Mouse (Mus musculus) midbrain, embryonic 15.5 days (tissue): ENCODE results near the gene Map1b. TPM values are rescaled to one million over a fixed set of nuclear protein-coding genes. Genes with fewer than 3 reads are reported as not detected.
A peak's percentile ranks its signal among the peaks of the same experiment; 100 is the strongest.

ENCODE experiments used
- ATAC-seq: fragments of 200-750 bp; cut with Nextera tagmentation; replicated peaks from 2 replicates; pipeline ENCODE4 v1.8.0; 2017; ENCODE audit warnings: moderate TSS enrichment
- H3K27ac ChIP-seq: fragments of 300-500 bp; sonication (generic); 2 replicates; pipeline ENCODE4 v1.5.1; 2015; ENCODE audit warnings: mild to moderate bottlenecking, inconsistent platforms
- H3K27me3 ChIP-seq: fragments of 300-500 bp; sonication (generic); replicated peaks from 2 replicates; pipeline ENCODE4 v1.6.1; 2015; ENCODE audit warnings: inconsistent platforms
- H3K36me3 ChIP-seq: fragments of 300-500 bp; sonication (generic); replicated peaks from 2 replicates; pipeline ENCODE4 v1.6.1; 2015; ENCODE audit warnings: inconsistent platforms
- H3K4me1 ChIP-seq: fragments of 300-500 bp; sonication (generic); 2 replicates; pipeline ENCODE4 v1.6.1; 2015; ENCODE audit warnings: inconsistent platforms
- H3K4me2 ChIP-seq: fragments of 300-500 bp; sonication (generic); 2 replicates; pipeline ENCODE4 v1.6.1; 2015; ENCODE audit warnings: inconsistent platforms, mild to moderate bottlenecking, moderate library complexity
- H3K4me3 ChIP-seq: fragments of 300-500 bp; sonication (generic); 2 replicates; pipeline ENCODE4 v1.5.1; 2015; ENCODE audit warnings: mild to moderate bottlenecking, inconsistent platforms
- H3K9ac ChIP-seq: fragments of 300-500 bp; sonication (generic); 2 replicates; pipeline ENCODE4 v1.6.1; 2015; ENCODE audit warnings: mild to moderate bottlenecking, inconsistent platforms
- H3K9me3 ChIP-seq: fragments of 300-500 bp; sonication (generic); 2 replicates; pipeline ENCODE4 v1.6.1; 2016; ENCODE audit warnings: inconsistent platforms
- WGBS: fragments of 180-500 bp; shearing (Covaris S2); methylation state at CpG from one replicate; pipeline ENCODE4 v1.1.7; 2015; ENCODE audit warnings: mixed read lengths; 5-methylcytosine and 5-hydroxymethylcytosine counted together
- polyA plus RNA-seq: library from polyadenylated mRNA; unstranded; fragments of >200 nt; fragmentation: Nextera tagmentation; extraction: Ambion mirVana; gene quantifications from 2 replicates; pipeline ENCODE4 v1.2.1, GENCODE M21; 2015

Map1b gene
- polyA plus RNA-seq, 1 experiment from 2014 or later, result 2,223 TPM

- Histone ChIP-seq H3K27me3 (no peaks in the 10 kb centered on the region), H3K9me3 (no peaks in the 10 kb centered on the region), H3K9ac (no peak overlapping the region), H3K4me3 (no peak overlapping the region), H3K4me1 (peaks cover 18% of the 10 kb centered on the region), H3K27ac (peak overlapping the region; percentile 48; the same call in 1 of the 2 replicates), H3K4me2 (no peak overlapping the region), H3K36me3 (no peaks in the 10 kb centered on the region)
- peak; percentile 62; the same call in 1 of the 2 replicates for ATAC-seq
- WGBS, result 51% methylated on average over 12 of the region's 12 CpGs
Observed at GRCm38 (mm10) chr13:99550679-99551369, 34.5 kb upstream of the Map1b start.

GRCm38 (mm10) chr13:99550060-99550459, 33.7 kb upstream of the Map1b start:
- Histone ChIP-seq H3K27me3 (no peaks in the 10 kb centered on the region), H3K4me2 (no peak overlapping the region), H3K27ac (0 out of 2 replicates have a peak overlapping the region, but pooled peaks have one; percentile 48), H3K9me3 (no peaks in the 10 kb centered on the region), H3K36me3 (no peaks in the 10 kb centered on the region), H3K9ac (no peak overlapping the region; the same call in 1 of the 2 replicates), H3K4me3 (no peak overlapping the region), H3K4me1 (peaks cover 18% of the 10 kb centered on the region)
- WGBS, result 33% methylated on average over 4 of the region's 4 CpGs
- peak; percentile 62; the same call in 1 of the 2 replicates for ATAC-seq

- H3K4me2 ChIP-seq, result no peak overlapping the region
- H3K9me3 ChIP-seq, result no peaks in the 10 kb centered on the region
- ATAC-seq, result peak; percentile 38; the same call in 1 of the 2 replicates
- H3K27me3 ChIP-seq, result no peaks in the 10 kb centered on the region
- 0 out of 2 replicates have a peak overlapping the region, but pooled peaks have one; percentile 48 for H3K27ac ChIP-seq
- 14% methylated on average over 9 of the region's 9 CpGs for WGBS
- no peaks in the 10 kb centered on the region for H3K36me3 ChIP-seq
- no peak overlapping the region for H3K4me3 ChIP-seq
- H3K9ac ChIP-seq, result no peak overlapping the region; the same call in 1 of the 2 replicates
- peaks cover 18% of the 10 kb centered on the region for H3K4me1 ChIP-seq
Observed at GRCm38 (mm10) chr13:99549584-99549983, 33.2 kb upstream of the Map1b start.

GRCm38 (mm10) chr13:99546832-99547231, 30.5 kb upstream of the Map1b start:
- Histone ChIP-seq H3K4me2 (no peak overlapping the region), H3K4me3 (no peak overlapping the region), H3K4me1 (peaks cover 24% of the 10 kb centered on the region), H3K27me3 (no peaks in the 10 kb centered on the region), H3K36me3 (no peaks in the 10 kb centered on the region), H3K9ac (no peak overlapping the region), H3K27ac (no peak overlapping the region), H3K9me3 (no peaks in the 10 kb centered on the region)
- 94% methylated on average over 5 of the region's 5 CpGs for WGBS
- no peak for ATAC-seq

- H3K36me3 ChIP-seq, result no peaks in the 10 kb centered on the region
- H3K4me1 ChIP-seq, result peaks cover 26% of the 10 kb centered on the region
- no peak overlapping the region for H3K4me3 ChIP-seq
- no peak overlapping the region for H3K9ac ChIP-seq
- H3K27me3 ChIP-seq, result no peaks in the 10 kb centered on the region
- no peak for ATAC-seq
- H3K9me3 ChIP-seq, result no peaks in the 10 kb centered on the region
- no peak overlapping the region for H3K27ac ChIP-seq
- no peak overlapping the region for H3K4me2 ChIP-seq
- whole genome bisulfite sequencing, result 63% methylated on average over 6 of the region's 6 CpGs
Observed at GRCm38 (mm10) chr13:99545201-99545600, 28.9 kb upstream of the Map1b start.

GRCm38 (mm10) chr13:99541429-99542267, 25.3 kb upstream of the Map1b start:
- Histone ChIP-seq H3K4me2 (peak overlapping the region; percentile 42), H3K27ac (peak overlapping the region; percentile 46; the same call in 1 of the 2 replicates), H3K9me3 (no peaks in the 10 kb centered on the region), H3K9ac (0 out of 2 replicates have a peak overlapping the region, but pooled peaks have one; percentile 27), H3K4me1 (peaks cover 21% of the 10 kb centered on the region), H3K4me3 (peak overlapping the region; percentile 24), H3K27me3 (no peaks in the 10 kb centered on the region), H3K36me3 (no peaks in the 10 kb centered on the region)
- WGBS, result 18% methylated on average over 21 of the region's 21 CpGs
- peak; percentile 91 for ATAC-seq

GRCm38 (mm10) chr13:99539288-99539687, 22.9 kb upstream of the Map1b start:
- Histone ChIP-seq H3K27ac (no peak overlapping the region), H3K9ac (no peak overlapping the region), H3K4me3 (no peak overlapping the region), H3K4me2 (no peak overlapping the region), H3K36me3 (no peaks in the 10 kb centered on the region), H3K4me1 (peaks cover 21% of the 10 kb centered on the region), H3K9me3 (no peaks in the 10 kb centered on the region), H3K27me3 (no peaks in the 10 kb centered on the region)
- ATAC-seq, result no peak
- WGBS, result 93% methylated on average over 5 of the region's 5 CpGs

GRCm38 (mm10) chr13:99538851-99539250, 22.5 kb upstream of the Map1b start:
- H3K27me3 ChIP-seq, result no peaks in the 10 kb centered on the region
- H3K9ac ChIP-seq, result no peak overlapping the region
- whole genome bisulfite sequencing, result 96% methylated on average over 11 of the region's 11 CpGs
- no peak for ATAC-seq
- H3K36me3 ChIP-seq, result no peaks in the 10 kb centered on the region
- no peak overlapping the region for H3K27ac ChIP-seq
- no peak overlapping the region for H3K4me2 ChIP-seq
- peaks cover 21% of the 10 kb centered on the region for H3K4me1 ChIP-seq
- H3K4me3 ChIP-seq, result no peak overlapping the region
- H3K9me3 ChIP-seq, result no peaks in the 10 kb centered on the region

GRCm38 (mm10) chr13:99537908-99538513, 21.7 kb upstream of the Map1b start:
- H3K27me3 ChIP-seq, result no peaks in the 10 kb centered on the region
- peaks cover 21% of the 10 kb centered on the region for H3K4me1 ChIP-seq
- H3K27ac ChIP-seq, result no peak overlapping the region
- H3K9ac ChIP-seq, result no peak overlapping the region
- ATAC-seq, result no peak
- H3K4me3 ChIP-seq, result no peak overlapping the region
- no peak overlapping the region for H3K4me2 ChIP-seq
- H3K36me3 ChIP-seq, result no peaks in the 10 kb centered on the region
- H3K9me3 ChIP-seq, result no peaks in the 10 kb centered on the region
- 25% methylated on average over 8 of the region's 8 CpGs for WGBS

- Histone ChIP-seq H3K27me3 (no peaks in the 10 kb centered on the region), H3K4me1 (no peaks in the 10 kb centered on the region), H3K9ac (no peak overlapping the region), H3K9me3 (no peaks in the 10 kb centered on the region), H3K4me3 (no peak overlapping the region), H3K4me2 (no peak overlapping the region), H3K36me3 (no peaks in the 10 kb centered on the region), H3K27ac (no peak overlapping the region)
- 78% methylated on average over 4 of the region's 4 CpGs for WGBS
- ATAC-seq, result no peak
Observed at GRCm38 (mm10) chr13:99528456-99528855, 12.1 kb upstream of the Map1b start.

- Histone ChIP-seq H3K27me3 (no peaks in the 10 kb centered on the region), H3K4me3 (no peak overlapping the region), H3K4me1 (no peaks in the 10 kb centered on the region), H3K9me3 (no peaks in the 10 kb centered on the region), H3K9ac (no peak overlapping the region), H3K36me3 (no peaks in the 10 kb centered on the region), H3K4me2 (no peak overlapping the region), H3K27ac (no peak overlapping the region)
- no peak for ATAC-seq
Observed at GRCm38 (mm10) chr13:99527936-99528335, 11.6 kb upstream of the Map1b start.

- Histone ChIP-seq H3K27me3 (no peaks in the 10 kb centered on the region), H3K9ac (no peak overlapping the region), H3K27ac (no peak overlapping the region), H3K4me2 (no peak overlapping the region), H3K36me3 (no peaks in the 10 kb centered on the region), H3K9me3 (no peaks in the 10 kb centered on the region), H3K4me3 (no peak overlapping the region), H3K4me1 (no peaks in the 10 kb centered on the region)
- 80% methylated on average over 8 of the region's 8 CpGs for WGBS
- no peak for ATAC-seq
Observed at GRCm38 (mm10) chr13:99525491-99525890, 9.2 kb upstream of the Map1b start.
